In the genomic region with DNA sequence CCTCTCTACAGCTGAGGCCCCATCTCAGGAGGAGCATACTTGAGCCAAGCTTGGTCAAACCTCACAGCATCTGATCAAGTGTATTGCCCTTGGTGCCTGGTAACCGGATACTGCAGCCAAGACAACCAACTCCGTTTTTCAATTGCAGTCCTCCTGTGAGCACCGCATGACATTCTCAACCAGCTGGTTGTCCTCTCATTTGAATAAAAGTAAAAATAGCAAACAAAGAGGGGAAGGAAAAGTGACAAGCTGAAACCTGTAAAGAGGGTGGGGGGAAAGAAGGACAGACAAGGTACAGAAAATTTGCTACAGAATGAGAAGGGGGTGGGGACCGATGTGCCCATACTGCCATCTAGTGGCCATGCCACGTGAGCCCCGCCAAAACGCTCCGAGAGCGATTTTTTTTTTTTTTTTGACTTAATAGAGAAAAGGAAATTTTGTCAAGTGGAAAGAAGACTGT, we compare ENCODE assay signal across 8 mouse cellular contexts.
A peak's percentile ranks its signal among the peaks of the same experiment; 100 is the strongest.
DNase-seq lines count a peak whose midpoint lies in the region; ATAC-seq and TF ChIP-seq lines count a peak whose summit lies in the region.

No protein-coding gene starts in this region.

- intact Hi-C loops in left cerebral cortex, adult 2 months (cut with DNase I) = loop anchor here (10.0 kb wide), 4 partner anchors 481 to 1719 kb away; no protein-coding TSS in a partner anchor

- DNase-seq in heart, adult 9 months (ENCODE audit: low spot score in 2 of 2) = no peak
- peak; percentile 78 for DNase-seq in brain, adult 2 months (ENCODE audit: low read depth, low spot score)
- peak; percentile 54 for DNase-seq in forebrain, embryonic 10.5 days (ENCODE audit: extremely low spot score, low spot score)
- DNase-seq in hindbrain, embryonic 14.5 days (ENCODE audit: low spot score) = peak; percentile 87
- DNase-seq in left cerebral cortex, adult 2 months (ENCODE audit: extremely low spot score in 1 of 2, low spot score in 2 of 2) = peak; percentile 62 to 75
- peak; percentile 67 for DNase-seq in mesoderm, embryonic 11.5 days (ENCODE audit: low read depth, low spot score)
- peak; percentile 16 for DNase-seq in splenic B cell, adult 2 months (ENCODE audit: low read depth, low spot score)

- 6% methylated on average over 9 of the region's 9 CpGs for WGBS in heart, embryonic 12.5 days
- WGBS in forebrain, embryonic 10.5 days = 6% methylated on average over 9 of the region's 9 CpGs
- WGBS in hindbrain, embryonic 14.5 days = 2% methylated on average over 9 of the region's 9 CpGs

- TF ChIP-seq CTCF in left cerebral cortex, adult 2 months (IDR thresholded peaks at IDR 0.05) = peak; percentile 83

- H3K27ac ChIP-seq in heart, embryonic 12.5 days (ENCODE audit: poor library complexity, severe bottlenecking) = no peak overlapping the region
- H3K27ac ChIP-seq in forebrain, embryonic 10.5 days = no peak overlapping the region
- H3K27ac ChIP-seq in hindbrain, embryonic 14.5 days = peak overlapping the region; percentile 56
- peak overlapping the region; percentile 37; the same call in 1 of the 2 replicates for H3K27ac ChIP-seq in left cerebral cortex, adult 2 months

- H3K4me1 ChIP-seq in heart, embryonic 12.5 days (replicated peaks) = no peaks in the 10 kb centered on the region
- 0 out of 2 replicates have a peak, but pooled peaks cover 4% of the 10 kb centered on the region for H3K4me1 ChIP-seq in forebrain, embryonic 10.5 days
- H3K4me1 ChIP-seq in hindbrain, embryonic 14.5 days (replicated peaks; ENCODE audit: control insufficient read depth, insufficient read depth, low read length) = no peaks in the 10 kb centered on the region

- peak overlapping the region; percentile 47 for H3K4me2 ChIP-seq in heart, embryonic 12.5 days
- peak overlapping the region; percentile 33 for H3K4me2 ChIP-seq in hindbrain, embryonic 14.5 days (replicated peaks)

- no peak for ATAC-seq in heart, embryonic 12.5 days (ENCODE audit: insufficient number of reproducible peaks, low FRiP score)
- ATAC-seq in hindbrain, embryonic 14.5 days (ENCODE audit: low FRiP score) = peak; percentile 77

- H3K27me3 ChIP-seq in heart, embryonic 12.5 days (replicated peaks) = no peaks in the 10 kb centered on the region
- no peaks in the 10 kb centered on the region for H3K27me3 ChIP-seq in forebrain, embryonic 10.5 days (ENCODE audit: poor library complexity, severe bottlenecking)
- H3K27me3 ChIP-seq in hindbrain, embryonic 14.5 days (ENCODE audit: control insufficient read depth, insufficient read depth, low read length) = no peaks in the 10 kb centered on the region
- no peaks in the 10 kb centered on the region for H3K27me3 ChIP-seq in splenic B cell, adult 2 months (ENCODE audit: control insufficient read depth, insufficient read depth, low read length, poor library complexity, severe bottlenecking)

- H3K9me3 ChIP-seq in heart, embryonic 12.5 days (replicated peaks) = no peaks in the 10 kb centered on the region
- H3K9me3 ChIP-seq in forebrain, embryonic 10.5 days = no peaks in the 10 kb centered on the region
- 0 out of 2 replicates have a peak, but pooled peaks cover 3% of the 10 kb centered on the region for H3K9me3 ChIP-seq in hindbrain, embryonic 14.5 days (ENCODE audit: control insufficient read depth, low read length)

- H3K36me3 ChIP-seq in heart, embryonic 12.5 days = no peaks in the 10 kb centered on the region
- H3K36me3 ChIP-seq in forebrain, embryonic 10.5 days (replicated peaks) = no peaks in the 10 kb centered on the region
- H3K36me3 ChIP-seq in hindbrain, embryonic 14.5 days (replicated peaks; ENCODE audit: control insufficient read depth, insufficient read depth) = no peaks in the 10 kb centered on the region
- no peaks in the 10 kb centered on the region for H3K36me3 ChIP-seq in splenic B cell, adult 2 months (ENCODE audit: control insufficient read depth, insufficient read depth, low read length, poor library complexity, severe bottlenecking)

- H3K4me3 ChIP-seq in heart, embryonic 12.5 days = peak overlapping the region; percentile 6; the same call in 1 of the 2 replicates
- peak overlapping the region; percentile 27 for H3K4me3 ChIP-seq in forebrain, embryonic 10.5 days
- H3K4me3 ChIP-seq in hindbrain, embryonic 14.5 days (replicated peaks; ENCODE audit: low read length) = no peak overlapping the region
- peak overlapping the region; percentile 9; the same call in 1 of the 2 replicates for H3K4me3 ChIP-seq in left cerebral cortex, adult 2 months

- H3K9ac ChIP-seq in heart, embryonic 12.5 days = no peak overlapping the region
- no peak overlapping the region for H3K9ac ChIP-seq in hindbrain, embryonic 14.5 days

Comparison
In these comparisons a context has a peak if more than half of its experiments do, and no peak if none do; other contexts are left out.
1. H3K27ac ChIP-seq: peak in hindbrain, embryonic 14.5 days (single experiment) and left cerebral cortex, adult 2 months (single experiment); none in heart, embryonic 12.5 days (single experiment) and forebrain, embryonic 10.5 days (single experiment).
2. DNase-seq: peak in brain, adult 2 months (single experiment), forebrain, embryonic 10.5 days (single experiment), hindbrain, embryonic 14.5 days (single experiment), left cerebral cortex, adult 2 months (2 of 2), mesoderm, embryonic 11.5 days (single experiment) and splenic B cell, adult 2 months (single experiment); none in heart, adult 9 months (0 of 2).